Mouse (Mus musculus) gonadal fat pad, adult 2 months (tissue): Measurements from ENCODE around the gene Csnk2b. TPM values are rescaled to one million over a fixed set of nuclear protein-coding genes. Genes with fewer than 3 reads are reported as not detected.
A peak's percentile ranks its signal among the peaks of the same experiment; 100 is the strongest.
"Not testable (repeated sequence)": the region's sequence is repeated elsewhere in the genome, so short reads cannot be mapped to it uniquely, and the experiment has no call there.

Experiments used
- DNase-seq: peaks from one replicate; pipeline ENCODE4 v3.0.0-alpha.2; 2012; ENCODE audit warnings: low read depth
- polyA plus RNA-seq: library from polyadenylated mRNA; depleted of rRNA; stranded (reverse); fragments of >200 nt; gene quantifications from 2 replicates; pipeline ENCODE4 v1.2.3, GENCODE M21; 2012

The Csnk2b gene
- polyA plus RNA-seq, 1 experiment = 504 TPM

DNA sequence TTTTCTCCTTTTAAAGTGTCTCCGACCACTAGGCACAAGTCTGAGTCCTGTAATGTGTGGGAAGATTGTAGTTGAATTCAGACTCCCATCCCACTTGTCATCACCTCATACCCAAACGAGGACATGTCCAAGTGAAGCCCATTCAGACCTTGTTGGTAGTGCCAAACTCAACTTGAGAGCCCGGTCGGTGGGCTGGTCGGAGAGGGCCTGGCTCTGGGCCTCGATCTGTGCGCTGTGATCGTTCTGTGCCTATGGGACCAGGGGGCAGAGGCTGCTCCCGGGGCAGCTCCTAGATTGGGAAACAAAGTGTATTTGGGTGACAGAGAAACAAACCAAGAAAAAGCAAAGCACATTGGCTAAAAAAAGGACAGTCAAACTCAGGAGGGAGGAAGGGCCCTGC lies 31.2 kb upstream of the Csnk2b start:
- no peak for DNase-seq

DNA sequence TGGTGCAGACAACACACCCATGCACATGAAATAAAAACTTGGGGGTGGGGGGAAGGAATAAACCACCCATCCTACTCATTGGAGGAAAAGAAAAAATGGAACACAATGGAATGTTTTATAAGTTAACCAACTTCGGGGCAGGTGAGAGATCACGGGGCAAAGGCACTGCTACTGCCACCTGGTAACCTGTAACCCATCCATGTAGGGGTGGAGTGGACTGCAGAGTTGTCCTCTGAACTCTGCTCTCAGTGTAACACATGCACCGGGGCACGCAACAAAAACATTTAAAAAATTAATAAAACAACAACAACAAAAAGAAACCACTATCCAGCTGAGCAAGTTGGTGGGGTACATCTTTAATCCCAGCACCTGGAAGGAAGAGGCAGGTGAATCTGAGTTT lies 30.3 kb upstream of the Csnk2b start:
- DNase-seq = no peak

DNA sequence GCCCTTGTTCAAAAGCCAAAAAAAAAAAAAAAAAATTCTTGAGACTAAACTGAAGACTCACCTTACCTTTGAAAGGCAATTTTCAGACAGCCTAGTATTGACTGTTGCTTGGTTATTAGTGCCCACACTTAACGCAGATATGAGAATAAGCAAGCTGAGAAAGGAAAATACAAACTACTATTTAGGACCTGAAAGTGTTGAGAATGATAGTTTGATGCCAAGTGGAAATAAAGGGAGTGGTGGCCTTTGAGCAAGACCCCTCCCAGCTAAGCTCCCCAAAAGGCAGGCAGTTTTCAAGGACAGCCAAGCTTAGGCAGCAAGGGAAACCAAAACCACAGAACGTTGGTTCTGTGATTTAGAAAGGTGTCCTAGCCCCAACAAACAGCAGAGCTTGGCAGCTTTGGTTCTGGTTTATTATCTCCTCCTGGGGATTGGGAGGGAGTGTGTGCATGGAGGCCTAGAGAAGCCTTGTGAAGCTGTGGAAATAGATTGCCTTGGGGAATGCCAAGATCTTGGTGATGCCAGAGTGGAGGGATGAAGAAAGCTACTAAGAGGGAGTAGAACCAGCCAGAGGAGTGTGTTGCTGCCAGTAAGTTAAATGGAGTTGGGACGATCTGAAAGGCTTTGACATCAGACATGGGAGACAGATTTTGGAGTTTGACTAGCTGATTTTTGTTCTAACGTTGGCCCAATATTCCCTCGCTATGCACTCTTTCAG lies 26.2 kb upstream of the Csnk2b start:
- DNase-seq = no peak

DNA sequence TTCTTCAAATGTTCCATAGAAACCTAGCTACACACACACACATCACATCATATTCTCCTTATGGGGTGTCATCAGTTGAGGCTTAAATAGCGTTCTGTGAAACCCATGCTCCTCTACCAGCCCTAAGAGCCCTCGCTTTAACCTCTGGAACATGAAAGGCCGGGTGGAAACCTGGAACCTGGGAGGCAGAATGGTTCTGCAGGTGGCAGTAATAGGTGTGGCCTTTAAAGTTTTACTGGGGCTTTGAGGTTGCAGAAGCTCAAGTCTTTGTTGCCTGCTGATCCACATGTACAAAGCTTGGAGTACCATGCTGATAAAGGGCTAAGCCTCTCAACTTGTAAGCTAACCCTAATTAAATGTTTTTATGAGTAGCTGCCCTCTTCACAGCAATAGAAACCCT lies 25.5 kb upstream of the Csnk2b start:
- DNase-seq = no peak

DNA sequence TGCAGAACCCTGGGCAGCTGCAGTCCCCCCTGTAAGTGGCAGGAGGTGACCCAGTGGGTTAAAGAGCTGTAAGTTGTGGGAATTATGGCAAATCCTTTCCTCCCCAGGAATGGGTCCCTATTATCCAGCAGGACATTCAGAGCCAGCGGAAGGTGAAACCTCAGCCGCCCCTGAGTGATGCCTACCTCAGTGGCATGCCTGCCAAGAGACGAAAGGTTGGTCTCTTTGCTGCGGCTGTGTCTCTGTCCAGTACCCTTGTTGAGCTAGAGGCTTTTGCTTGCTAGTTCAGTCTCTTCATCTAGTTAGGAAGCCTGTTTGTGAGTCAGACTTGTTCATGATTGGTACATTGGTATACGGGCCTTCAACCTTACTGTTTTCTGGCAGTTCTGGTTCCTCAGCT lies 24.3 kb upstream of the Csnk2b start:
- no peak for DNase-seq

DNA sequence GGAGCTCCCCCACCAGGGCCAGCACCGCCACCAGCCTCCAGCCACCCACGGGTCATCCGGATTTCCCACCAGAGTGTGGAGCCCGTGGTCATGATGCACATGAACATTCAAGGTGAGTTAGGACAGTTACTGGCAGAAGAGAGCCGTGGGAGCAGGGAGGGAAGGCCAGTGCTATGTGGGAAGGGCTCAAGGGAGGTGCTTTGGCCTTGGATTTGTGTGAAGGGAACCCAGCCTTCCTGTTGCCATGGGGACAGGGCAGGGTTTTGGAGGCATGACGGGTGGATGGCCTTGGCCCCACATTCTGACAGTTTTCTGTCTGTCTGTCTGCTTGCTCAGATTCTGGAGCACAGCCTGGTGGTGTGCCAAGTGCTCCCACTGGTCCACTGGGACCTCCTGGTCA lies 20.1 kb upstream of the Csnk2b start:
- DNase-seq = no peak

DNA sequence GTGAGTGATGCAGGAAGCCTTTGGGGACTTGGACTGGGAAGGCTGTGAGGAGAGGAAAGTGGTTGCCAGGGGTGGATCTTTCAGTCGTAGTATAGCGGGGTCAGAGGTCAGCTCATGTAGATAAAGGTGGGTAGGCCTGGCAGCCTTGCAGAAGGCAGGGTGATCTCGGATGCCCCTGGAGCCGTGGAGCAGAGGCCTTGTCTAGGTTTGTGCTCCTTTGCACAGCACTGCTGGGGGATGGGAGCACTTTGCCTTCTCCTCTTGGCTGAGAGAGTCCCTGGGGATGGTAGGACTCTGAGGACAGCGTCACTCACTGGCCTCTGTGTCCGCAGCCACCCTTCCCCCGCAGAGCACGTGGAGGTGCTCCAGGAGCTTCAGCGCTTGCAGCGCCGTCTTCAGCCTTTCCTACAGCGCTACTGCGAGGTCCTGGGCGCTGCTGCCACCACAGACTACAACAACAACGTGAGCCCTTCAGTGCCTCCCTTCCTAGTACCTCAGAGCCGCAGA lies 18.7 kb upstream of the Csnk2b start:
- no peak for DNase-seq

DNA sequence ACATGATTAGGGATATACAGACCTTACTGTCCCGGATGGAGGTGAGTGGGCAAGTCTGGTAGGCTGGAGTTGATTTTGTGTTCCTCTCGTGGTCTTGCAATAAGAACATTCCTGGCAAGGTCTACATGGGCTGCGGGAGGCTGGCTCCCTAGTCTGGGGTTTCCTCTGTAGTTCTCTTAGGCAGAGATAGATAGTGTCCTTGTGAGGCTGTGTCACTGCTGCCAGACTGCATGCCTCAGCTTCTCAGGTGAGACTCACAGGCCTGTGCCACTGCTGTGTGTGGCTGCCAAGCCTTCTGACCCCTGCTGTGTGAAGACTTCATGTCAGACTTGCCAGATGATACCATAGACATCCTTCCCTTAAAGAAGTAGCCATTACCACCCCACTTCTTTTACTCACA lies 17.4 kb upstream of the Csnk2b start:
- DNase-seq = no peak

DNA sequence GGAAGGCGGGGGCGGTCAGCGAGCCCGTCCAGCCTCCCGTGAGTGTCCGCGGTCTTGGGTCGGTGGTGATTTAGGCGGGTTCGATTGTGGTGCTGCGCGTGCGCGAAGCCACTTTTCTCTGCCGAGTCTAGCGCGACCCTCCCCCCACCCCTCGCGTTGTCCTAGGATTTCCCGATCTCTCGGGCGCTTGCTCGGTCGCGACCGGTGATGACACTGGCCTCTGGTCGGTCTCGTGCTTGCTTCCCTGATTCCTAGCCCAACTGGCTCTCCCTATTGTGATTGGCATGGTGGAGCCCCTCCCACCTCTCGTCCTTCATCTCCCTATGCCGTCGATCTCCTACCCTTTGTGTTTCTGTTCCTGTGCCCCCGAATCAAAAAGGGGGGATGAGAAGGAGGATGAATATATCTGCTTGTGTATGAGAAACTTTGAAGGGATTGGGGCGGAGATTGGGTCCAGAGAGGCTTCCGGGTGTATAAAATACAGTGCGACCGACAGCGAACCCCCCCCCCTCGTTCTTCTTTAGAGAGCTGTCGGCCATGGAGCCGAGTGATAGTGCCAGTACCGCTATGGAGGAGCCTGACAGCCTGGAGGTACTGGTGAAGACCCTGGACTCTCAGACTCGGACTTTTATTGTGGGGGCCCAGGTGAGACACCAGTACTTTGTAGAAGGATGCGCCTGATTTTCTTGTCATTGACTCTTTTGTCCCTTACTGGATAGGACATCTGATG lies 13.9 kb upstream of the Csnk2b start:
- no peak for DNase-seq

DNA sequence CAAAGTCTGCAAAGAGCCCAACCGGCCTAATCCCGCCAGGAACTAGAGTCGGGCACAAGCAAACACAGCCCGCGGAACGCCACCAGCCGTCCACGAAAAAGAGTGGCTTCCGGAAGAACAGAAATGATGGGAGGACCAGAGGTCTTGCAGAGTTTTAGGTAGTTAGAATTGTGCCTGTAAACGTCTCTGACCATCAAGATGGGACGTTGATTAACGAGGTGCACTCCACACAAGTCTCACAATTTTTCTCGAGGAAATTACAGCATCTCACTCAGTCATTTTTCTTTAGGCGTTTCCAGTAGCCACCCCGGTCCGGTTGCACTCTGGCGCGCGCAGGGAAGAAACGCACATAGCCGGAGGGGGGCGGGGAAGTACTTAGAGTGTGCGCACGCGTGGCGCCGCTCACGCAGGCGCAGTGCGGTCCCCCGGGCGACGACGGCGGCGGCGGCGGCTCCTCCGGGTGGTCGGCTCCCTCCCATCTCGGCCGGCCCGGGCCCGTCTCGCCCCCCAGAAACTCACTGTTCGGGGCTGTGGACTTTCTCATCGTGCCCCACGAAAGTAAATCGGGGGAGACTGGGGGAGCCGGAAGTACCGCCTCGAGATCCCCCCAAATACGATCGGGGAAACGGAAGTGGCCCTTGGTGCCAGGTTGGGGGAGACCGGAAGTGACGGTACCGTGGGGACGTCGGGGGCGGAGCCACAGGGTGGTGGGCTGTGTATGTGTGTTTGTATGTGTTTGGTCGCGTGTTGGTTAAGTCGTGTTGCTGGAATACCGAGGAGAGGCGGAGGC lies 13.1 kb upstream of the Csnk2b start, which contains the start of gene Bag6:
TSS of gene Bag6 (plus strand) at position 378 of the 790 bp plus-strand sequence.
- peak; percentile 67 for DNase-seq

DNA sequence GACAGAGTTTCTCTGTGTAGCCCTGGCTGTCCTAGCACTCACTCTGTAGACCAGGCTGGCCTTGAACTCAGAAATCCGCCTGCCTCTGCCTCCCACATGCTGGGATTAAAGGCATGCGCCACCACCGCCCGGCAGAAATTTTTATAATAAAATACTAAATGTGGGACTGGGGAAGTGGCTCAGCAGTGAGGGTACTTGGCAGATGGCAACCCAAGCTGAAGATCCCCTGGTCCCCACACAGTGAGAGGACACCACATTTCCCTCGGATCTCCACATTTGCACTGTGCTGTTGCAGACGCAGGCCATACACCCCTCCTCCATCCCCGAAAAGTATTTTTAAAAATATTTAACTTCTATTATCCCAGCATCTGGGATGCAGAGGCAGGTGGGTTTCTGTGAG lies 11.7 kb upstream of the Csnk2b start:
- no peak for DNase-seq

DNA sequence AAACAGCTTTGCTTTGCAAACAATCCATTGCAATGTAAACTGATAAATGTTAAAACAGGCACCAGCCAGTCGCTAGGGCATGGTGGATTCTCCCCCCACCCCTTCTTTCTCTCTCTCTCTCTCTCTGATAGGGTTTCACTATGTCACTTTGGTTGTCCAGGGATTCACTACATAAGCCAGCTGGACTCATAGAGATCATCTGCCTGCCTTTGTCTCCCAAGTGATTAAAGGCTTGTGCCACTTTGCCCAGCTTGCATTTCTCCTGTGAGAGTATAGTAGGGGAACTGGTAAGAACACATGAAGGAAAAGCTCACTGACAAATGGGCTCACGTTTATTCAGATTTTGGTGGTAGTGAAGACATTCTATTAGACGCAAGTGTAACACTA lies 10.3 kb upstream of the Csnk2b start:
- DNase-seq = no peak

DNA sequence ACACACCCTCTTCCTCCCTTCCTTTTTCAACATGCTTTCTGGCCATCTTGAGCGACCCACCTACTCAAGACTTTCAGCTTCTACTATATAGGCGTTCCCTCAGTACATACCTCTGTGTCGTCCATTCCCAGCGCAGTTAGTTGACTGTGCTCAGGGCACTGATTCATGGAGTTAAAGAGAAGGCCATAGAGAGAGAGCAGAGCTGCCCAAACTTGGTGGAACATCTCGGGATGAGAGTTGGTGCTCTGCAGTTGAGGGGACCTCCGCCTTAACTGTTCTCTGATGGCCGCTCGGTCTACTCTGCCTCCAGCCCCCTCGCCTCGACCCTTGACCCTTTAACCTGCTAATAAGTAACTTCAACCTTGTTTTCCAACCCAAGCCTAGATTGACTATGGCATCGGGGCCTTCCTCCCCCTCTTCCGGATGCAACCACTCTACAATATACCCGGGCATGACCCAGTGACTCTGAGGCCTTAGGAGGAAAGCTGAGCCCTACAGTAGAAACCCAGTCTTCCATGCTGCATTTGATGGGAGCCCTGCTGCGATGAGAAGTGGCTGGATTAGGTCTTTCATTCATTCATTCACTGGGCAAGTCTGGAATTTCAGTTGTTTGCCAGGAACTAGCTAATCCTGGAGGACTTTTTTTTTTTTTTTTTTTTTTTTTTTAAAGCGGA lies 9.8 kb upstream of the Csnk2b start, which contains the start of gene Apom:
TSS of gene Apom (minus strand) at position 551 of the 674 bp plus-strand sequence.
- DNase-seq = no peak

DNA sequence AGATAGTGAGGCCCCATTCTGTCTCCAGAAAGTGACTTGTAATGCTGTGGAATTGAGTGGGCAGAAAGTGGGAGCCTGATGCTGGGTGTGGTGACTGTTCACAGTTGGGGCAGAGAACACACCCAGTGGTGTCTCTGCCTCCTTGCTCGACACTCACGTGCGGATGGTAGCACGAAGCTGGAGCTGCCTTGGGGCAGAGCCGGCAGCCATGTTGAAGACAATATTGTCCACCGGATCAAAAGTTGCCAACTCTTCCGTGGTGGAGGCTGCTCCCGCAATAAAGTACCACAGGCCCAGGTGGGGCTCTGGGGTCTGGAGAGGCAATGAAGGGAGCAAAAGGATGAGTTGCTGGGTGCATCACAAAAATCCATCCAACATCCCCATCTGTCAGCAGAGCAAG lies 9.2 kb upstream of the Csnk2b start:
- no peak for DNase-seq

DNA sequence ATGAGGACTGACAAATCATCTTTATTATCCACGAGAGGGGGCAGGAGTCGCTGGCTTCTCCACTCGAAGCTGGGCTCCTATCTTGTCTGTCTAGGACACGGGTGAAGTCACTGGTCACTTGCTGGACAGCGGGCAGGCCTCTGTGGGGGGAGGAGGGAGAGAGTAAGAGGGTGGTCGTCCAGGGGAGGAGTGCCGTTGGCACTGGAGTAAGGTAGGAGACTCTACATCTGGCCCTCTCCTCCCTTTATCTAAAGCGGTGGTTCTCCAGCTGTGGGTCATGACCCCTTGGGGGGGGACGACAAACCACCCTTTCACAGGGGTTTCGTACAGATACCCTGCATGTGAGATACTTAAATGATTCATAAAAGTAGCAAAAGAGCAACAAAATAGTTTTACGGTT lies 7.1 kb upstream of the Csnk2b start:
- DNase-seq = no peak

DNA sequence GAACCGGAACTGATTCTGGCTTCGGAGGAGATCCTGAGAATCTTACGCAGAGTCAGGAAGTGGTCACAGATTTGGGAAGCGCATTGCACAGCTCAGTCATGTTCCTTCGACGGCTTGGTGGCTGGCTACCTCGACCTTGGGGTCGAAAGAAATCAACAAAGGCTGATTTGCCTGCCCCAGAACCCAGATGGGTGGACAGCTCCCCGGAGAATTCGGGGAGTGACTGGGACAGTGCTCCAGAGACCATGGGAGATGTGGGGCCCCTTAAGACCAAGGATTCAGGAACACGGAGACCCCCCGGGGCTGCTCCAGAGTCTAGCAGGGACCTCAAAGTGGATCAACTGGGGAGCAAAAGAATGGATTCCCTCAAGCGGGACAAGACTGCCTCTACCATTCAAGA lies 5.2 kb upstream of the Csnk2b start:
- no peak for DNase-seq

DNA sequence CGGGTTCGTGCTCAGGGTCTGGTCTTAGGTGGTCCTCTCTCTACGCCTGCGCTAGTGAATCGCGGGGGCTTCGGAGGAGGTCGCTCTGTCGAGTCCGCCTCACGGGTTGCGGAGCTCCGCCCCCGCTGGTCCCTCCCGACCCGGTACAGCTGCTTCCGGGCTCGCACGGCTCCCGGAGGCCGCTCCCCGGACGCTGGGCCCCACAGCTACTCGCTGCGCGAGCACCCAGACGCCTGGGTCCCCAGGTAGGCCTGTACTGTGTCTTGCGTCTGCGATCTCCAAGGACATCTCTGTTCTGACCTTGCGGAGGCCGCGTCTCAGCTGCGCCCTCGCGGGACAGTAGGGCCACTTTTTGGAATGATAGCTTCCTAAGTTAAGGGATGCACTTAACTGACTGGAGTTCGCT lies 4.4 kb upstream of the Csnk2b start, which contains the start of gene D17H6S53E:
TSS of gene D17H6S53E (plus strand) at position 168 of the 406 bp plus-strand sequence.
- DNase-seq = no peak

DNA sequence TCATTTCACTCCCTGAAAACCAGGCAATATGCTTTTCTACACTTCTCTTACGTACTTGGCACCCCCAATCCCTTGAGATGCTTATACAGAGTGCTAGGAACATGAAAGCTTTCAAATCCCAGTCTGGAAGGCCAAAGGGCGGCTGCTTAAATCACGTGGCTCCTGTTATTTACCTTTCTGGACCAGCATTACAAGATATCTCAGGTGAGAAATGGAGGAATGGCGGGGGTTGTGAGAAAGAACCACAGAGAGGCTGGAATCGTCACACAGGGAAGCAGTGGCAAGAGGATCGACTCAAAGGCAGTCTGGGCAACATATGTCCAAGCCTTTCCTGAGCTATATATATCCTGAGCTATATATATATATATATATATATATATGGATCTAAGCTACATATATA lies 3.7 kb upstream of the Csnk2b start:
- DNase-seq = no peak

DNA sequence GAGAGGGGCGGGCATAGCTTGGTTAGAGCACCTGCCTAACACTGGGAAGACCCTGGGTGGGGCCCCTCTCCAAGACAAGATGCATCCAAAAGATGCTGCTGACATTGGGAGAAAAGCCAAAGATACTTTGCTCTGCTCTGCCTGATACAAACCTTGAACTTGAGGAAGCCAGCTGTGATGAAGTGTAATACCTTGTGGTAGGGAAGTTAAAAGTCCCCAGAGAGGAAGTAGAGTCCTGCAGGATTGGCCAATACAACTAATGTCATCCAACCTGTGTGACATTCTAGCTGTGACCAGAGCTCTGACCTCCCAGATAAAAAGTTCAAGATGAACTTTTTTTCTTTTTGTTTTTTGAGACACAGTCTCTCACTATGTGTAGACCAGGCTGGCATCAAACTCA lies 3.2 kb upstream of the Csnk2b start:
- DNase-seq = no peak

DNA sequence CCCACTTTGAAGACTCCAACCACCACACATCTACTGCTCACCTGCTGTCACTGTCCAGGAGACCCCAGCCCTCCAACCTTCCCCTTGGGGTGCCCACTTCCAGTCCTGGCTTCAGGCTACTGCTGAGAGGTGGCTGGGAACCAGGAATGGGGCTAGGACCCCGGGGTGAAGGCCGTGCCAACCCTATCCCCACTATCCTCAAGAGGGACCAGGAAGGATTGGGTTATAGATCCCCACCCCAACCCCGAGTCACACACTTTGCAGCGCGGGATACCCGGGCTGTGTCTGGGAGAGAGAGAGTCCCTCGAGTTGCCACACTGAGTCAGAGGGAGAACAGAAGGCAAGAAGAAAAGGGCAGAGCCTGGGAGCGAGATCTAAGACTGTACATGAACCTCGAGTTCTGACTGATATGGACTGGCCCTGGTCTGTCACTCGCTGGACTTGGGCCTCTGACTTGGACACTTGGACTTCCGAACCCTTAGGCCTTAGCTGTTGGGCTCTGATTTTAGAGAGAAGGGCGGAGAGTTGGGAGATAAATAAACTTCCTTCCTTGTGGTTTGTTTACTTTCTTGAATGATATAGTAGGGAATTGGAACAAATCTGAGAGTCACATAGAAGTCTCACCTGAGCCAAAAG lies 2.5 kb upstream of the Csnk2b start:
- DNase-seq = not testable (repeated sequence)

DNA sequence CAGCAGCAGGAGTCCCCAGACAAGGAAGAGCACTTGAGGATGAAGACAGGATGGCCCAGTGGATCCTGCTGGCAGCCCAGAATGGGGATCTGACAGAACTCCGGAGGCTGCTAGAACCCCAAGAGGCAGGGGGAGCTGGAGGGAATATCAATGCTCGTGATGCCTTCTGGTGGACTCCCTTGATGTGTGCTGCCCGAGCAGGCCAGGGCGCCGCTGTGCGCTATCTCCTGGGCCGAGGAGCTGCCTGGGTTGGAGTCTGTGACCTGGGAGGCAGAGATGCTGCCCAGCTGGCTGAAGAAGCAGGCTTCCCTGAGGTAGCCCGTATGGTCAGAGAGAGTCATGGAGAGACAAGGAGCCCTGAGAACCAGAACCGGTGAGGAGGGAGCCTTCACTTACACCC lies 1.4 kb upstream of the Csnk2b start:
- not testable (repeated sequence) for DNase-seq
